Mouse (Mus musculus): Measurements from ENCODE around the gene Foxj3. TPM values are rescaled to one million over a fixed set of nuclear protein-coding genes. Genes with fewer than 3 reads are reported as not detected.
A peak's percentile ranks its signal among the peaks of the same experiment; 100 is the strongest.
"Not testable (repeated sequence)": the region's sequence is repeated elsewhere in the genome, so short reads cannot be mapped to it uniquely, and the experiment has no call there.

The Foxj3 gene
- polyA plus RNA-seq, 1 experiment: 47.9 TPM

DNA sequence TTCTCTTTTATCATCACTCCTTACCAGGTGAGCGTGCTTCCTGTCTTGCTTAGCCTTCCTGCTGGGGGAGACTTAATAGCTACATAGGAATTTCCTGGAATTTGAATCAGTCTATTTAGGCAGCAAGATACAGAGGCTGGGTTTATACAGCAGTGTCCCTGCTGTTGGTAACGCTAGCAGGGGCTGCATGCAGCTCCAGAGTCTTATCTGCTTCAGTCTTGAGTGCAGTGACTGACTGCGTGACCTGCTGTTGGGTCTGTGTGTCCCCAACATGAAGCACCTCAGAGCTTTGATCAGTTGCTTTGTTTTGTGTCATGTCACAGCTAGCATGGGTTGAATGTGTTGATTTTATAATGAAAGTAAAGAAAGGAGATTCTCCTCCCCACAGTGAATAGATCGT is 90.5 kb downstream of the Foxj3 start:
- TF ChIP-seq EP300 (IDR thresholded peaks at IDR 0.05; ENCODE audit: insufficient read depth, low read depth, low read length) (no peak), POLR2A (IDR thresholded peaks at IDR 0.05; ENCODE audit: insufficient read depth, low read length) (no peak), CTCF (IDR thresholded peaks at IDR 0.05; ENCODE audit: low read depth, low read length) (no peak)
- no peak overlapping the region for H3K27ac ChIP-seq (ENCODE audit: insufficient read depth, low read length)
- H3K9me3 ChIP-seq (replicated peaks; ENCODE audit: control insufficient read depth, insufficient read depth, low read length, poor library complexity, severe bottlenecking): no peaks in the 10 kb centered on the region
- H3K4me3 ChIP-seq (ENCODE audit: low read depth, low read length): no peak overlapping the region
- H3K27me3 ChIP-seq (ENCODE audit: control insufficient read depth, insufficient read depth, low read length, poor library complexity, severe bottlenecking): no peaks in the 10 kb centered on the region
- peaks cover 5% of the 10 kb centered on the region for H3K4me1 ChIP-seq (ENCODE audit: control insufficient read depth, insufficient read depth, low read length)
- H3K36me3 ChIP-seq (ENCODE audit: control insufficient read depth, insufficient read depth, low read length, poor library complexity, severe bottlenecking): 0 out of 2 replicates have a peak, but pooled peaks cover 8% of the 10 kb centered on the region
- H3K9ac ChIP-seq (ENCODE audit: low read depth, poor library complexity, severe bottlenecking): no peak overlapping the region

DNA sequence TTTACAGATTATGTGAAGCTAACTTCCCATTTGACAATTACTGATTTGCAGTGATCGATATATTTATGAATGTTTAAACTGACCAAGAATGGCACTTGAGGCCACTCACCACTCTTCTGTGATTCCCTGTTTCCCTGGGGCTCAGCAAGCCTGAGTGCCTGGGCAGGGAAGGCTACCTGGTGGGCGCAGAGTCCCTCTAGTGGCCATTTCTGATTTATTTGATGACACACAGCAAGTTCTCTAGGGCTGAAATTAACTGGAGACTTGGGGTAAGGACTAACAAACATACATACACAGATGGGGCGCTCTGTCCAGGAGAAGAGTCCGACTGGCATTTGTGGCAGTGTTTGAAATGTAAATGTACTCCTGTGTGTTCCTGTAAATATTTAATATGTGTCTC is 91.6 kb downstream of the Foxj3 start:
- not testable (repeated sequence) for H3K27me3 ChIP-seq (ENCODE audit: control insufficient read depth, insufficient read depth, low read length, poor library complexity, severe bottlenecking); H3K9me3 ChIP-seq (replicated peaks; ENCODE audit: control insufficient read depth, insufficient read depth, low read length, poor library complexity, severe bottlenecking); H3K36me3 ChIP-seq (ENCODE audit: control insufficient read depth, insufficient read depth, low read length, poor library complexity, severe bottlenecking); H3K9ac ChIP-seq (ENCODE audit: low read depth, poor library complexity, severe bottlenecking); H3K4me3 ChIP-seq (ENCODE audit: low read depth, low read length); H3K4me1 ChIP-seq (ENCODE audit: control insufficient read depth, insufficient read depth, low read length); H3K27ac ChIP-seq (ENCODE audit: insufficient read depth, low read length)

DNA sequence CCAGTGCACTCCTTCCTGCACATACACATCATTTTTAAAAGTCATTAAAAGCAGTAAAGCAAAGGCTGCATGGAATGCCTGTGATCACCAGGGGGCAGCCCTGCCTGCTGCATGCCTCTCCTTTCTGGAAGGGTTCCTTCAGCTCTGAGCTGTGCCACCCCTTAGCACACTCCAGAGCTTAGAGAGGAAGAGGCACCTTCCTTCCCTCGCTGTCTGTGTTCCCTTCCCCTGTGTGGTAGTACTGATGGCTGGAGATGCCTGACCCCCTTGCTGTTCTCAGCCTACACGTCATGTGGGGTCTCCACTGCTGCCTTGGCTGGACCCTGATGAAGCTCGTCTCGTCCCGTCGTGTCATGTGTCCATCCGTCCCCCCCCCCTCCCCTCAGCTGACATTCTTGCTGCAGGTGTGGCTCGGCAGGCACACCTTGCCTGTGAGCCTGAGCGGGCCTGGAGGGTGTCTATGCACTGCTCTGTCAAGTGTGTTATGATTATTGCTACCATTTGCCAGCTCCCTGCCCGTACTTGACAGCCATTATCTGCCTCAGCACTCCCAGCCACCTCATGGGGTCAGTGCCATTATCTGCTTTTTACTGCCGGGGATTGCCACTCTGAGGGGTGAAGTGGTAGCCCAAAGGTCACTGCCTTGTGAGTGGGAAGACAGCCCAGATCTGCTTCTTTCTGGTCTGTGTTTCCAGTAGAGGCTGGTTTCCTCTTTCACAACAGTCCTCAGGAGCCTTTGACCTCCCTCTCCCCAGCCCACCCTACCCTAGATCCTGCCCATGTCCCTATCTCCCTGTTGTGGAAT is 94.5 kb downstream of the Foxj3 start:
- no peaks in the 10 kb centered on the region for H3K9me3 ChIP-seq (replicated peaks; ENCODE audit: control insufficient read depth, insufficient read depth, low read length, poor library complexity, severe bottlenecking)
- no peak overlapping the region for H3K27ac ChIP-seq (ENCODE audit: insufficient read depth, low read length)
- 0 out of 2 replicates have a peak, but pooled peaks cover 4% of the 10 kb centered on the region for H3K36me3 ChIP-seq (ENCODE audit: control insufficient read depth, insufficient read depth, low read length, poor library complexity, severe bottlenecking)
- no peak overlapping the region for H3K4me3 ChIP-seq (ENCODE audit: low read depth, low read length)
- H3K9ac ChIP-seq (ENCODE audit: low read depth, poor library complexity, severe bottlenecking): no peak overlapping the region
- 0 out of 2 replicates have a peak, but pooled peaks have one; percentile 36 for TF ChIP-seq EP300 (IDR thresholded peaks at IDR 0.05; ENCODE audit: insufficient read depth, low read depth, low read length)
- TF ChIP-seq POLR2A (IDR thresholded peaks at IDR 0.05; ENCODE audit: insufficient read depth, low read length): no peak
- TF ChIP-seq CTCF (IDR thresholded peaks at IDR 0.05; ENCODE audit: low read depth, low read length): peak; percentile 68
- H3K27me3 ChIP-seq (ENCODE audit: control insufficient read depth, insufficient read depth, low read length, poor library complexity, severe bottlenecking): no peaks in the 10 kb centered on the region
- H3K4me1 ChIP-seq (ENCODE audit: control insufficient read depth, insufficient read depth, low read length): peaks cover 5% of the 10 kb centered on the region

DNA sequence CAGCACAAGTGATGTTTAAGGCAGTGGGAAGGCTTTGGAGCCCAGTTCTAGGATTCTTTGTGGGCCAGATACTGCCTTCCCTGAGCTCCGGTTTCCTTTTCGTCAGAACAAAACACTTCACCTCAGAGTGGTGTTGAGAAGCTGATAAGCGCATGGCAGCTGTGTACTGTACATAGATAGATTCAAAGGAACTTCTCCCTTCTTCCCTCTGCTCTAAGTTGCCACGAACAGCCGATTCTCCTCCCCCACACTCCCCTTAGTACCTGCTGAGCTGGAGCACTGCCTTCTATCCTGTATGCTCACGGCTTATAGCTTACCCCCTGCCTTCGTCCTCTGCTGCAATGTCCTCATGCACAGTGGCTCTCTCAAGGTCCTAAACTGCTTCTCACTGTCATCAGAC is 95.9 kb downstream of the Foxj3 start:
- TF ChIP-seq CTCF (IDR thresholded peaks at IDR 0.05; ENCODE audit: low read depth, low read length): no peak
- no peak for TF ChIP-seq EP300 (IDR thresholded peaks at IDR 0.05; ENCODE audit: insufficient read depth, low read depth, low read length)
- no peak for TF ChIP-seq POLR2A (IDR thresholded peaks at IDR 0.05; ENCODE audit: insufficient read depth, low read length)
- H3K27me3 ChIP-seq (ENCODE audit: control insufficient read depth, insufficient read depth, low read length, poor library complexity, severe bottlenecking): no peaks in the 10 kb centered on the region
- no peak overlapping the region for H3K4me3 ChIP-seq (ENCODE audit: low read depth, low read length)
- 0 out of 2 replicates have a peak, but pooled peaks cover 4% of the 10 kb centered on the region for H3K36me3 ChIP-seq (ENCODE audit: control insufficient read depth, insufficient read depth, low read length, poor library complexity, severe bottlenecking)
- H3K27ac ChIP-seq (ENCODE audit: insufficient read depth, low read length): no peak overlapping the region
- peaks cover 5% of the 10 kb centered on the region for H3K4me1 ChIP-seq (ENCODE audit: control insufficient read depth, insufficient read depth, low read length)
- H3K9ac ChIP-seq (ENCODE audit: low read depth, poor library complexity, severe bottlenecking): no peak overlapping the region
- no peaks in the 10 kb centered on the region for H3K9me3 ChIP-seq (replicated peaks; ENCODE audit: control insufficient read depth, insufficient read depth, low read length, poor library complexity, severe bottlenecking)

DNA sequence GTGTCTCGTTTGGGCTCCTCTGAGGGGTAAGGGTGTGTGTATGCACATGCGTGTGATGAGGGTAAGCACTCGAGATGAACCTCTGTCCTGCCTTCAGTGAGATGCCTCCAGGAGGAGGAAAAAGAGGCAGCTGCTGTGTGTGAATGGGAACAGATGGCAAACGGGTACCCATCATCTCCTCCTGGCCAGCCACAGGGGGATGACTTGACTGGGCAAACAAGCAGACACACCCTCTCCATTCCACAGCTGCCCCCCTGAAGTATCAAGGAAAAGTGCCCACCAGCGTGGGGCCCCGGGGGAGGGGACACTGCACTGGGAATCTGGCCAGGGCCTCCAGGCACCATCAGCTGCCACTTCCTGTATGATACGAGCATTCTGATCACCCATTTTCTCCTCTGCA is 96.5 kb downstream of the Foxj3 start:
- H3K4me1 ChIP-seq (ENCODE audit: control insufficient read depth, insufficient read depth, low read length): peaks cover 5% of the 10 kb centered on the region
- TF ChIP-seq CTCF (IDR thresholded peaks at IDR 0.05; ENCODE audit: low read depth, low read length) (no peak), POLR2A (IDR thresholded peaks at IDR 0.05; ENCODE audit: insufficient read depth, low read length) (no peak), EP300 (IDR thresholded peaks at IDR 0.05; ENCODE audit: insufficient read depth, low read depth, low read length) (no peak)
- H3K27me3 ChIP-seq (ENCODE audit: control insufficient read depth, insufficient read depth, low read length, poor library complexity, severe bottlenecking): no peaks in the 10 kb centered on the region
- 0 out of 2 replicates have a peak, but pooled peaks cover 4% of the 10 kb centered on the region for H3K36me3 ChIP-seq (ENCODE audit: control insufficient read depth, insufficient read depth, low read length, poor library complexity, severe bottlenecking)
- H3K4me3 ChIP-seq (ENCODE audit: low read depth, low read length): no peak overlapping the region
- no peak overlapping the region for H3K27ac ChIP-seq (ENCODE audit: insufficient read depth, low read length)
- no peaks in the 10 kb centered on the region for H3K9me3 ChIP-seq (replicated peaks; ENCODE audit: control insufficient read depth, insufficient read depth, low read length, poor library complexity, severe bottlenecking)
- H3K9ac ChIP-seq (ENCODE audit: low read depth, poor library complexity, severe bottlenecking): no peak overlapping the region

DNA sequence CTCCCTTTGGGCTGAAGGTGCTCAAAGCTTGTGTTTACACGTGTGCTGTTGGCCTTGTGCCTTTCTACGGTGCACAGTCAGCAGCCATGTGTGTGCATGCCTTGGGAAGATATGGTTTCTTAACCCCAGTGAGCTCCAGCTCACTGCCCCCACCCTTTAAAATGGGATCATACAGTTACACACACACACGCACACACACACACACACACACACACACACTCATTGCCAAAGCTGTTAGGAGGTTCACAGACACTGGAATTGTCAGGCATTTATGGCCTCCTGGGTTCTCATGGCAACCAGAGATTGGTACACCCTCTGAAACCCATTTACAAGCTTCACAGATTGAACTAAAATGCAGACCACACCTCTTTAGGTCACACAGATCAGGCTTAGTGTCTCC is 97.1 kb downstream of the Foxj3 start:
- Histone ChIP-seq H3K4me3 (ENCODE audit: low read depth, low read length) (no peak overlapping the region), H3K4me1 (ENCODE audit: control insufficient read depth, insufficient read depth, low read length) (peaks cover 5% of the 10 kb centered on the region), H3K9ac (ENCODE audit: low read depth, poor library complexity, severe bottlenecking) (no peak overlapping the region), H3K27me3 (ENCODE audit: control insufficient read depth, insufficient read depth, low read length, poor library complexity, severe bottlenecking) (no peaks in the 10 kb centered on the region), H3K27ac (ENCODE audit: insufficient read depth, low read length) (no peak overlapping the region), H3K36me3 (ENCODE audit: control insufficient read depth, insufficient read depth, low read length, poor library complexity, severe bottlenecking) (0 out of 2 replicates have a peak, but pooled peaks cover 4% of the 10 kb centered on the region), H3K9me3 (replicated peaks; ENCODE audit: control insufficient read depth, insufficient read depth, low read length, poor library complexity, severe bottlenecking) (no peaks in the 10 kb centered on the region)
- no peak for TF ChIP-seq POLR2A (IDR thresholded peaks at IDR 0.05; ENCODE audit: insufficient read depth, low read length)
